Mouse (Mus musculus) MEL-GATA-1-ER (cell line): ENCODE results near the gene Zc3h12d.
A peak's percentile ranks its signal among the peaks of the same experiment; 100 is the strongest.

Experiments
- DNase-seq: peaks from one replicate; pipeline ENCODE4 v3.0.0-alpha.2; 2012; ENCODE audit warnings: low read depth; ENCODE audit errors: extremely low read depth

Zc3h12d gene

GRCm38 (mm10) chr10:7832171-7832676, at the start of gene Zc3h12d:
TSS of gene Zc3h12d (plus strand) at chr10:7832470.
- no peak for DNase-seq

GRCm38 (mm10) chr10:7787319-7787718, 45.0 kb upstream of the Zc3h12d start:
- no peak for DNase-seq

DNA sequence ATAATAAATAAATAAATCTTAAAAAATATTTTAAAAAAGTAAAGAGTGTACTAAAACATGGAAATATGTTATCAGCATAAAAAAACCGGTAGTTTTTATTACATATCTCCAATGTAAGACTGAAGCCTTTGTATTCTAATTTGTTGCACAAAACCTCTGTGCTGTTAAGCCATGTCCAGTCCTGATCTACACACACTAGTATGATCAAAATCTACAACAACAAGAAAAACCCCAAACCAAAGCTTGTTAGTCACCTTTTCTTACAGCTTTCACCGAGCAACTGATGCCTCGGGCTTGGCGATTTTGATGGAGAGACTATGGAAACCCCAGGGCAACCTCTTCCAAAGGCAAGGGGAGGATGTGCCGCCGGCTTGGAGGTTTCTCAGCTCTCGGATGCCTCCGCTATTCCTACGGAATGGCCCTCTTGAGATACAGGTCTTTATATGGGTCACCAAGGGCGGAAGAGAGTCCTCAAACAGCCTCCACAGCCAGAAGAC, 40.0 kb upstream of the Zc3h12d start:
- DNase-seq: no peak

DNA sequence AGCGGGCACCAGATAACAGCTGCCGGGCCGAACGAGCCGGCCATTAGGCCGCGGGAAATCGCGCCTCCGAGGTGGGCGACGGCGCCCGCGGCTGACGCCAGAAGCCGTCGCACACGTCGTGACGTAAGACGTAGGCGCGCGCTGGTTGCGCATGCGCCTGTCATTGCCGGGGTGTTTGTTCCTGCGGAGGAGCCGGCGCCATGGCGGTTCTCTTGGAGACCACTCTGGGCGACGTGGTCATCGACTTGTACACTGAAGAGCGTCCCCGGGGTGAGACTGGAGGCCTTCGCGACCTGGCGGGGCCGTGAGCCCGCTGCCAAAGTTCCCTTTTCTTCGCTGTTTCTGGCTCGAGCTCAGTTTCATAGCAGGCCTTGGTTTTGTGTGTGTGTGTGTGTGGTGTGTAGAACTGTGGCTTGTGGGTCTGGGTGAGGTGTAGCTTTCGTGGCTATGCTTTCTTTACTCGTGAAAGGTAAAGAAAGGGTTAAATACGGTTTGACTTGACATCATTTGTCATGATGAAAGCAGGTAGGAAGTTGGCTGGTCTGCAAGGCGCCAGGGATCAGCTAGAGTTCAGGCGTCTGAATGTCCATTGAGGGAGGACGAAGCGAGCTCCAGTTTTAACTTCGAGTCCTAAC, 39.4 kb upstream of the Zc3h12d start, which contains the start of the genes Ginm1 and Ppil4:
Gene Ginm1, minus strand, starts transcription at position 74 of the 635 bp plus-strand sequence.
Gene Ppil4, plus strand, starts transcription at position 141 of the 635 bp plus-strand sequence.
- DNase-seq: peak; percentile 62

GRCm38 (mm10) chr10:7801258-7801657, 31.0 kb upstream of the Zc3h12d start:
- no peak for DNase-seq

DNA sequence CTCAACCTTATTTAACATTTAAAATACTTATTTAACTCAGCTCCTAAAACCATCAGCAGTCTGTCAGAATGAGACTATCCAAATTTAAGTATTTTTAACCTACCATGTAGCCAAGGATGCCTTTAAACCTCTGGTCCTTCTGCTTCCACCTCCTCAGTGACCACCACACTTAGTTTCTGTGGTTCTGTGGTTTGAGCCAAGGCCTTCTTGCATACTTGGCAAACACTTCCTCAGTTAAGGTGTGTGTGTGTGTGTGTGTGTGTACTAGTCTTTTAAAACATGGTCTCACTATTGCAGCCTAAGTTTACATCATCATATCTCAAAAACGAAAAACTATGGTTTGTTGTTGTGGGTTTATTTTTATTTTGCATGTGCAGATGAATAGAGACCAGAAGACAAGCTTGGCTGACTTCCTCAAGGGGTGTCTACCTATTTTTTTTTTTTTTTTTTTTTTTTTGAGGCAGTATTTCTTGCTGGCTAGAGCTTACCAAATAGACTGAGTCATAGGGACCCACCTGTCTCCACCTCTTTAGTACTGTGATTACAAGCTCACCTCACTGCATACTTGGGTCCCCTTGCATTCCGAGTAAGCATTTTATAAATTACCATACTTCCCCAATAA, 29.6 kb upstream of the Zc3h12d start:
- DNase-seq: no peak

DNA sequence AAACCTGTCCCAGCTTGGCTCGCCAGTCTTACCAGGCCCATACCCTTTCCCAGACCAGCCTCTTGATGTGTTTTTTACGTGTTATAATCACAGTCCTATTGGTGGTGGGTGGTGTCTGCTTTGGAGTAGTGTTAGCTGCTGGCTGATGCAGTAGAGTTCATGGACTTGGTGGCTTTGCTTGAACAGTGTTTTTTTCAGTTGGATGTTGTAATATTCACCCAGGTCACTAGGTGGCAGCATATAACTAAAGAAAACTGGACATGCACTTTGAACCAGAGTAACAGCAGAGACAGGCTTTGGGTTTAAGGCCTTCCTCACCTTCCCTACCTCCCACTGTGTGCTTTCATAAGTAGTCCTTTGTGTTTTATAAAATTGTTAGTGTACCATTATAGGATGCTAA, 22.3 kb upstream of the Zc3h12d start:
- DNase-seq: peak; percentile 49

DNA sequence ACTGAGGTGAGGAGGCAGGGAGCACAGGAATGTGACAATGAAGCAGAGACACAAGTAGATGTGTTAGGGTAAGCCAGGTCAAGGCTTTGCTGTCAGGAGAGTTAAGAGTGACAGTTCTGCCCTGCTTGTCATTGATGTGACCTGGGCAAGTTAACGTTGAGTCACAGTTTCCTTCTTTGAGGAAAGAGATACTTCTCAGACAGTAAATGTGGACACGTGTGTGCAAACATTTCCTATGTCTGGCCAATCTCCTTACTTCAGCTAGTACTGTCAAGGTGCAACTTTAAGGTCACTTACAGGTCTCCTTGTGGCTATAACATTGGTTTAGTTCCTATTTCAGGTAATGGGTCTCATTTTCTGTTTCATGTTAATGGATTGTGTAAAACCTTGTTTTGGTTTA, 15.8 kb upstream of the Zc3h12d start:
- DNase-seq: no peak

DNA sequence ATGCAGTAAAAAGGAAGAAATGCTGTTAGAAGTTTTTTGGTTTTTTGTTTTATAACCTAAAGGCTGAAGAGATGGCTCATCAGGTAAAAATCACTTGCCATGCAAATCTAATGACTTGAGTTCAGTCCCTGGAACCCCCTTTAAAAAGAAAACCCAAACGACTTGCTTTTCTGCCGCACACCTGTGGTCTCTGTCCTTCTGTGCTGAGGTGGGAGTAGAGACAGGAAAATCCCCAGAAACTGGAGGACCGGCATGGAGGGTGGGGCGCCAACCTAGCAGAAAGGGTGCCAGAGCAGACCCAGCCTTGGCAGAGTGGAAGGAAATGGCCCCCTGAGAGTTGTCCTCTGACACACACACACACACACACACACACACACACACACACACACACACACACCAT, 13.6 kb upstream of the Zc3h12d start:
- no peak for DNase-seq

DNA sequence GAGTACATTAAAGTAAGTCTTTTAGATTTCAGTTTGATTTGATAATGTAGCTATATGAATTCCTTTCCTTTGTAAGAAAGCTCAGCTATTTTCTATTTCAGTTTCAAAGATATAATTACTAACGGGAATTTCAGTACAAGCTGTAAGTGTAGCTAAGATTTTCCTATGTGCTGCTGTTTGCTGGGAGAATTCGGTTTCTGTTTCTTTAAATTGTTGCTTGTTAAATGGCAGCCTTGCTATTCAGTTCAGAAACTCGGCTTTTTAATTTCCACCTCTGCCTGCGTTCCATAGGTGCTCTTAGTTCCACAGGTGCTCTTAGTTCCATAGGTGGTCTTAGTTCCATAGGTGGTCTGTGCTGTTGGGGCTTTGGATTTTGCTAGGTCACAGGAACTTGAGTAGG, 13.1 kb upstream of the Zc3h12d start:
- no peak for DNase-seq

DNA sequence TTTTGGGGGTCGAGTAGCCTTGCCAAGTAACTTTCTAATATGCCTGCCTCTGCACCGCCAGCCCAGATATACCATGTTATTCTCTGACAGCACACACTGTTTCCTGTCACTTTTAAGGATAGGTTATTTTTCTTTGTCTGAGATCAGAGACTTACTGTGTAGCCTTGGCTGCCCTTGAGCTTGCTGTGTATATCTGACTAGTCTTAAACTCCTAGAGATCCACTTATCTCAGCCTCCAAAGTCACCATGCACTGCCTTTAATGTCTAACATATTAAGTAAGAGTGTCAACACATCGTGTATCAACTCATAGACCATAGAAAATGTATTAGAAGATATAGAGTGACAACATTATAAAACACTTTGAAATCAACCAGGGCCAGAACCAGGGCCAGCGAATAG, 12.7 kb upstream of the Zc3h12d start:
- no peak for DNase-seq

DNA sequence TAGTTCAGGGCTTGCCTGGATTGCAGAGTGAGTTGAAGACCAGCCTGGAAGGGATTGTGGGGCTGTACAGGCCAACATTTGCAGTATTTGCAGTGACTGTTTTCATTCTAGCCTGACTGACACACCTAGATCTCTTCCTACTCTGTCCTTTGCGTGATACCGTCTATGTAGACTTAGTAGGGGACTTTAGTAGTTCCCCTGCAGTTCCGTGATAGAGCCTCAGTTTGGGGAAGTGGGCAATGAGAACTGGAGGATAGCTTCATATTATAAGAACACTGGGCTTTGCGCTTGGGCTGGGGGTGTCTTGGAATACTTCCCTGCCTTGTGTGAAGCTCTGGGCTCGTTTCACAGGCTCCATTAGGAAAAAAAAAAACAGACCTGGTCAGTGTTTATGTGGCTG, 12.1 kb upstream of the Zc3h12d start:
- peak; percentile 40 for DNase-seq

- no peak for DNase-seq
These were observed 10.3 kb upstream of the Zc3h12d start for GRCm38 (mm10) chr10:7821981-7822380.

DNA sequence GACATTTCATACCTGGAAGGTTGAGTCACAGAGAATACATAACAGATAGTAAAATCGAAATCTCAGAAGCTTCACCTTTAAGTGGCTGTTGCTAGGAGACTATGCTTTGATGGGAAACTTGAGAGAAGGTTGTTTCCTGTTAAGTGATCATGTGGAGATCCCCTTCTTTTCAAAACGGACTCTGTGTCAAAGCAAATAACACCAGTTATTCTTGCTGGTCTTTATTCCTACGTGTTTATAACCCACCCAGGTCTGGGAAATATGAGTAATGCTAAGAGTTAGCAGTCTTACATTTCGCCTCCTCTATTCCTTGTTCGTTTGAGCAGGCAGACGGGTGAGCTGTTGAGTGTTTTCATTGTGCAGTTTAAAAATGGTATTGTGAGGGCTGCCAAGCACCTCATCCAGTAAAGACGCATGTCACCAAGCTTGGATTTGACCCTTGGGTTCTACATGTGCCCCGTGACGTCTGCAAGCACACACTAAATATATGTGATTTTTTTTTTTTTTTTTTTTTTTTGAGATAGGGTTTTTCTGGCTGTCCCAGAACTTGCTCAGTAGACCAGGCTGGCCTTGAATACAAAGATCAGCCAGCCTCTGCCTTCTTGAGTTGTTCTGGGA, 7.5 kb upstream of the Zc3h12d start:
- no peak for DNase-seq

DNA sequence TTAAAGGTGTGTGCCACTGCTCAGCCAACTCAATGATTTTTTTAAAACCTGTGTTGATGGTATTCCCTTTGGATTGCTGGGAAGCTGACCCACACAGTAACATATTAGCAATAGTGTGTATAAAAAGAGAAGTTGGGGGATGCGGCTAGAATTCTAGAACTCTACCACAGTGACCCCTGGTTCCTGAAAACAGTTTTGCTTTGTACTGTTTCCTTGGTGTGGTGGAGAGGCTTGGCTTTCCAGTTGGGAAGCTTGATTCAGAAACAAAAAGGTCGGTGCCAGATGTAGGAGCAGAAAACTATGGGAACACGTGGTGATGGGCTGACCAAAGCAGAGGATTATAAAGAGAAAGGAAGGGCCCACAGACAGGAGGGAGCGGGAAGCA, 7.0 kb upstream of the Zc3h12d start:
- no peak for DNase-seq

DNA sequence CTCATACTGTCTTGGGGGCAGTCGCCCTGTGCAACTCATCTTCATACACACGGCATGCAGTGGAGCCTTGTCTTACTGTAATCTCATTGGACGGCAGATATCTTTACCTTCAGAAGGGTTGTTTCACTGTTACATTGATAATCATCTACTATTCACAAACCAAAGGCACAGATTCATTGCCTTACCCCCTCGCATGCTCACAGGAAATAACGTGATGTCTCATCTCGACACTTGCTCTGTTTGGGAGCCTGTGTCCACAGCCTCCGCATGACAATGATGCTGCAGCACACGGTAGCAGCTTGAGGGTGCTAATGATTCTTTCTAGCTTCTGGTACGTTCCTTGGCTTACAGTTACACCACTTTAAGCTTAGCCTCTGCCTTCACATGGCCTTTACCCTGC, 6.2 kb upstream of the Zc3h12d start:
- no peak for DNase-seq

GRCm38 (mm10) chr10:7833377-7834165, 1.3 kb downstream of the Zc3h12d start:
- no peak for DNase-seq

DNA sequence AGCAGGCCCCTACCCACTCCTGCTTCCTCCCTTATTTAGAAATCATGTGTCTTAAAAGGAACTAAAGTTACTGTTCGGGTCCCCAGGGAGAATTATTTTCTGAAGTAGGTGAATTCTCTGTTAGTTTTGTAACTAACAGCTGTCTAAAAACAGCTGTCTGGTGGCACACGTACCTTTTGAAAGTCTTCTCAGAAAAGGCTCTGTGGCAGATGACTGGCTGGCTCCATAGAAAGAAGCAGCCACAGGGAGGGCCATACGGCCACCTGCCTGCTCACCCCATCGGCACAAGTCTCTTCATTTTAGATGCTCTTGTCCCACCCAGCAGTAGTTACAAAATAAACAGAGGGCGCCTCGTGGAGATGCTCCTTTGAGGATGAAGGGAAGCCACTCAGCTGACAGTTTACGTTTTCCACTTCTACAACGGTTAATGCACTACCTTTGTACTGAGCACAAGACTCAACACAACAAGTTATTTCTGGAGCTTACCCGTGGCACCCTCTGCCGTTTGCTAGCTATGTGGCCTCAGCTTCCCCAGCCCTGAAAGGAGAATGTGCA, 2.5 kb downstream of the Zc3h12d start:
- DNase-seq: no peak

- DNase-seq: no peak
These were observed 4.6 kb downstream of the Zc3h12d start for GRCm38 (mm10) chr10:7836902-7837301.

- no peak for DNase-seq
These were observed 5.2 kb downstream of the Zc3h12d start for GRCm38 (mm10) chr10:7837446-7837845.

DNA sequence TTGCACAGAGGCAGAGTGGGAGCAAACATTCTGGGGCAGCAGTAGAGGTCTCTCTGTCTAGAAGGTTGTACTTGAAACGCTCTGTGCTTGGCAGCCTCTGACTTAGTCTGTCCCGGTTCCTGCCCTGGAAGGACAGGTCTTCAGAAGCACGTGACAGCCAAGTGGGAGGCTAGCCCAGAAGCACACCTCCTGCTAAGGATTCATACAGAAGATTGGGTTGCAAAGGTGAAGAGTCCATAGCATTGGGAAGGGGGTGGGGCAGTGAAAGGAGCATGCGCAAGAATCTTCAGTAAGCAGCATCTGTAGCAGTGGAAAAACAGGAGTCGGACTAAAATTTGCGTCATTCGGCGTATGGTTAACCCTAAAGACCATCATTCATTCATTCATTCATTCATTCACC, 5.8 kb downstream of the Zc3h12d start:
- DNase-seq: no peak
